Mouse (Mus musculus): ENCODE measurements around the gene Epb41l3.

- no peak for TF ChIP-seq CTCF (IDR thresholded peaks at IDR 0.05; ENCODE audit: low read depth)
- TF ChIP-seq EP300 (optimal IDR thresholded peaks at IDR 0.05), result no peak
Measured at GRCm38 (mm10) chr17:69181560-69182316, 106.3 kb downstream of the Epb41l3 start.

Data from stomach, postnatal 0 days (tissue).